Mouse (Mus musculus): ENCODE measurements around the gene Fam118b. TPM values are rescaled to one million over a fixed set of nuclear protein-coding genes. Genes with fewer than 3 reads are reported as not detected.
A peak's percentile ranks its signal among the peaks of the same experiment; 100 is the strongest.

Fam118b gene
- polyA plus RNA-seq, 1 experiment from 2014 or later: 46.6 TPM

DNA sequence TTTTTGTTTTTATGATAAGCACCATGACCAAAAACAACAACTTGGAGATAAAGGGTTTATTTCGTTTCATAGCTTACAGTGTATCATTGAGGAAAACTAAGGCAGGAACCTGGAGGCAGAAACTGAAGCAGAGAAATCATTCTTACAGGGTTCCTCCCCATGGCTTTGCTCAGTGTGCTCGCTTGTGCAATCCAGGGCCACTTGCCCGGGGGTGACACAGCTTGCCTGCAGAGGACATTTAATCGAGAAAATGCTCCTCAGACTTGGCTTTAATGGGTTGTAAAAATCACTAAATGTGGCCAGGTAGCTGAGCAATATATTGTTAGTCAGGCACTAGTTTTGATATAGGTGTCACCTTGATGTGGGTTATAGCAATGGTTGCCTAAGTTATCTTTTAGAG lies 10.8 kb upstream of the Fam118b start:
- no peak overlapping the region for H3K27ac ChIP-seq (ENCODE audit: low read depth, low read length)
- no peak overlapping the region for H3K9ac ChIP-seq (ENCODE audit: low read depth, low read length)
- H3K4me3 ChIP-seq (ENCODE audit: low read length): no peak overlapping the region
- H3K9me3 ChIP-seq (ENCODE audit: control insufficient read depth, low read length): no peaks in the 10 kb centered on the region
- peaks cover 12% of the 10 kb centered on the region; the same call in 1 of the 2 replicates for H3K36me3 ChIP-seq (ENCODE audit: control insufficient read depth, insufficient read depth, low read length)
- 85% methylated on average over 4 of the region's 4 CpGs for WGBS
- H3K4me1 ChIP-seq (ENCODE audit: control insufficient read depth, insufficient read depth, low read depth, low read length): no peaks in the 10 kb centered on the region
- H3K4me2 ChIP-seq (ENCODE audit: low read length): no peak overlapping the region
- H3K27me3 ChIP-seq (replicated peaks; ENCODE audit: control insufficient read depth, insufficient read depth, low read length): no peaks in the 10 kb centered on the region
- no peak for ATAC-seq

DNA sequence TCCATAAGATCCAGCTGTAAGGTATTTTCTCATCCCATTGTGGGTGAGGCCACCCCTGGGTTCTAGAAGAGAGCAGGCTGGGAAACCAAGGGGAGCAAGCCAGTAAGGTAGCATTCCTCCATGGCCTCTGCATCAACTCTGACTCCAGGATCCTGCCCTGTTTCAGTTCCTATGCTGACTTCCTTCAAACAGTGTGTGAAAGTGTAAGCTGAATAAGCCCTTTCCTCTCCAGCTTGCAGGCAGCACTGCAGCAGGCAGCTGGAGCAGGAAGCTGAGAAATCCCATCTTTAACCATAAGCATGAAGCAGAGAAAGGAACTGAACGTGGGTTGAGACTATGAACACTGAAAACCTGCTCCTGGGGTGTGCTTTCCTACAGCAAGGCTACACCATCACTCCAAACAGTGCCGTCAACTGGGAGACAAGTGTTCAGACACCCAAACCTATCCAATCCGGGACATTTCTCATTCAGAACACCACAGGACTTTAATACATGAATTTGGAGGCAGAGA lies 10.3 kb upstream of the Fam118b start:
- no peak for ATAC-seq
- no peak overlapping the region for H3K4me2 ChIP-seq (ENCODE audit: low read length)
- no peaks in the 10 kb centered on the region for H3K9me3 ChIP-seq (ENCODE audit: control insufficient read depth, low read length)
- H3K27me3 ChIP-seq (replicated peaks; ENCODE audit: control insufficient read depth, insufficient read depth, low read length): no peaks in the 10 kb centered on the region
- H3K4me3 ChIP-seq (ENCODE audit: low read length): no peak overlapping the region
- H3K36me3 ChIP-seq (ENCODE audit: control insufficient read depth, insufficient read depth, low read length): peaks cover 17% of the 10 kb centered on the region; the same call in 1 of the 2 replicates
- H3K4me1 ChIP-seq (ENCODE audit: control insufficient read depth, insufficient read depth, low read depth, low read length): no peaks in the 10 kb centered on the region
- WGBS: 78% methylated on average over 3 of the region's 3 CpGs
- H3K9ac ChIP-seq (ENCODE audit: low read depth, low read length): no peak overlapping the region
- no peak overlapping the region for H3K27ac ChIP-seq (ENCODE audit: low read depth, low read length)

DNA sequence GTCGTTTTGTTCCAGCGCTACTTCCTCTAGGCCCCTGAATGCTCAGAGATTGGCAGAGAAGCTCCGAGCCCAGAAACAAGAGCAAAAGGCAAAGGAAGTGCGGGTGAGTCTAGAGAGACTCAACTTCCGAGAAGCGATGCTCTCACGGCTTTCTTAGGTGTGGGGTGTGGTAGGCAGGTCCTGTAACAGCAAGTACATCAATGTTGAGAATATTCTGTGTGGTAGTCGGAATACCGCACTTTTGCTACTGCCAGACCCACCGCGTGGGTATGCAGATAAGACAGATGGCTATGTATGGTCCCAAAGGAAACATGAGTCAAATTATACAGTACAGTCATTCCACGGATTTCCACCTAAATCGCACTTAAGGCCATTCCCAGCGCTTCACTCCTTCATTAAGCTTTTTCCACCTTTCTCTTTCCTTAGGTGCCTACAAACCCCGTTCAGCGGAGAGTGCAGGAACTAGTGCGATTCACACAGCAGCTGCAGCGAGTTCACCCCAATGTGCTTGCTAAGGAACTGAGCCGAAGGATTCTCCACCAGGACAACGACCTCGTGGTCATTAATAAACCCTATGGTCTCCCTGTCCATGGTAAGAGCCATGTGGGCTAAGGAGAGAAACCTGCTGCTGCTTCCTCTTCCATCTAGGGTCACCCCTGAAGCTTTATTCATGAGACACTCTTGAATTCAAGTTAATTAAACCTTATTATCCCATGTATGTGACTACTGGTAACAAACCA lies 541 bp upstream of the Fam118b start:
- 1% methylated on average over 21 of the region's 21 CpGs for WGBS
- H3K27ac ChIP-seq (ENCODE audit: low read depth, low read length): peak overlapping the region; percentile 55; the same call in 1 of the 2 replicates
- H3K4me2 ChIP-seq (ENCODE audit: low read length): peak overlapping the region; percentile 79
- H3K36me3 ChIP-seq (ENCODE audit: control insufficient read depth, insufficient read depth, low read length): peaks cover 5% of the 10 kb centered on the region; the same call in 1 of the 2 replicates
- ATAC-seq: peak; percentile 70
- H3K4me1 ChIP-seq (ENCODE audit: control insufficient read depth, insufficient read depth, low read depth, low read length): peaks cover 14% of the 10 kb centered on the region
- H3K9ac ChIP-seq (ENCODE audit: low read depth, low read length): peak overlapping the region; percentile 83
- peak overlapping the region; percentile 91 for H3K4me3 ChIP-seq (ENCODE audit: low read length)
- H3K9me3 ChIP-seq (ENCODE audit: control insufficient read depth, low read length): no peaks in the 10 kb centered on the region
- no peaks in the 10 kb centered on the region for H3K27me3 ChIP-seq (replicated peaks; ENCODE audit: control insufficient read depth, insufficient read depth, low read length)

DNA sequence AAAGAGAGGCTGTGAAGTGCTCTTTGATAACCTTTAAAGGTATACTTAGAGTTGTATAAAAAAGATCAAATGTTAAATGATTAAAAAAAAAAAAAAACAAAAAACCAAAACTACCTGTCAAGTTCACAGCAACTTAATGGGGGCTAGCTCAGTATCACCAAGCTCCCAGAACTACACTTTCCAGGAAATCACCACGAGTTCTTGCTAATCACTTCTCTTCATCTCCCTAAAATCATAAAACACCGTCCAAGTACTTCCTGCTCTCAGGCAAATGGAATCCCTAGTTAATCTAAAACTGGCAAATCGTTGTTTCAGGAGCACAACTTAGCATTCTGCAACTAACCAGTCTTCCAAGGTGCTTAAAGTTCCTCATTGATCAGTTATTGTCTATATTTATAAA lies 3.1 kb downstream of the Fam118b start:
- no peak overlapping the region for H3K4me2 ChIP-seq (ENCODE audit: low read length)
- H3K4me1 ChIP-seq (ENCODE audit: control insufficient read depth, insufficient read depth, low read depth, low read length): peaks cover 14% of the 10 kb centered on the region
- WGBS: 89% methylated on average over 3 of the region's 3 CpGs

DNA sequence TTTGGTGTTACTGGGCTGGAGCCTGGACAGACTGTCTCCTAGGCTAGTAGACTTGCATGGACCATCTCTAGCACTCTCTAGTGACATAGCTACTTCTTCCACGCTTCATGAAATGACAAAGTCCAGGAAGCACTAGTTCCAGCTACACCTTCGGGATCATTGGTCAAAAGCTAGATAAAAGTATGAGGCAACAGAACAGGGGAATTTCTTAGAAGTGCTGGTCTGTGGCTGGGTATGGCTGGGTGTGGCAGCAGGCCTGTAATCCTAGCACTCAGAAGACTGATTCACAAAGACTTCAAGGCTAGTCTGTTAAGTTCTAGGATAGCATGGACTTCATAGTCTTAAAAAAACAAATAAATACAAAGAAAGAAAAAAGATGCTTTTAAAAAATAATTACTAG lies 4.2 kb downstream of the Fam118b start:
- Histone ChIP-seq H3K9ac (ENCODE audit: low read depth, low read length) (no peak overlapping the region), H3K4me2 (ENCODE audit: low read length) (no peak overlapping the region), H3K9me3 (ENCODE audit: control insufficient read depth, low read length) (no peaks in the 10 kb centered on the region), H3K36me3 (ENCODE audit: control insufficient read depth, insufficient read depth, low read length) (no peaks in the 10 kb centered on the region), H3K4me1 (ENCODE audit: control insufficient read depth, insufficient read depth, low read depth, low read length) (peaks cover 10% of the 10 kb centered on the region), H3K27me3 (replicated peaks; ENCODE audit: control insufficient read depth, insufficient read depth, low read length) (no peaks in the 10 kb centered on the region), H3K27ac (ENCODE audit: low read depth, low read length) (no peak overlapping the region), H3K4me3 (ENCODE audit: low read length) (no peak overlapping the region)
- ATAC-seq: no peak
- 98% methylated on average over 2 of the region's 2 CpGs for WGBS

More for the DNA sequence above, 3.1 kb downstream of the Fam118b start:
- Histone ChIP-seq H3K27ac (ENCODE audit: low read depth, low read length) (no peak overlapping the region), H3K27me3 (replicated peaks; ENCODE audit: control insufficient read depth, insufficient read depth, low read length) (no peaks in the 10 kb centered on the region), H3K9me3 (ENCODE audit: control insufficient read depth, low read length) (no peaks in the 10 kb centered on the region), H3K36me3 (ENCODE audit: control insufficient read depth, insufficient read depth, low read length) (no peaks in the 10 kb centered on the region), H3K4me3 (ENCODE audit: low read length) (no peak overlapping the region), H3K9ac (ENCODE audit: low read depth, low read length) (no peak overlapping the region)
- ATAC-seq: no peak

DNA sequence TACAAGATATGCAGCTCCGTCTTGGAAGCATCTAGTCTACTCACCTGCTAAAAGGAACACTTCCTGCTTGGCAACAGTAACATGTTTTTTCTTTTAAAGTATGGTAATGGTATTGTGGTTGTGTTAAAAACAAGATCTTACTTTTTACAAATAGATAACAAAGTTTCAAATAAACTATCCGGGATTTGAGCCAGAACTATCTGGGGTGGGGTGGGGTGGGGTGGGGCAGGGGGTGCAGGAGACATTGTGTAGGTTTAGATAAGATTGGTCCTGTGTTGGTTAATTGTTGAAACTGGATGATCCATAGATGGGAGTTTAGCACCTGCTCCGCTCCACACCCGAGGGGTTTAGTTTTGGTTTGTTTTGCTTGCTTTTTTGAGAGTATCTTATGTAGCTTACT lies 5.2 kb downstream of the Fam118b start:
- H3K9me3 ChIP-seq (ENCODE audit: control insufficient read depth, low read length): no peaks in the 10 kb centered on the region
- no peak overlapping the region for H3K4me2 ChIP-seq (ENCODE audit: low read length)
- no peak overlapping the region for H3K27ac ChIP-seq (ENCODE audit: low read depth, low read length)
- 92% methylated on average over 4 of the region's 4 CpGs for WGBS
- H3K4me3 ChIP-seq (ENCODE audit: low read length): no peak overlapping the region
- ATAC-seq: no peak
- no peak overlapping the region for H3K9ac ChIP-seq (ENCODE audit: low read depth, low read length)
- 0 out of 2 replicates have a peak, but pooled peaks cover under 1% of the 10 kb centered on the region for H3K36me3 ChIP-seq (ENCODE audit: control insufficient read depth, insufficient read depth, low read length)
- H3K4me1 ChIP-seq (ENCODE audit: control insufficient read depth, insufficient read depth, low read depth, low read length): peaks cover 6% of the 10 kb centered on the region
- H3K27me3 ChIP-seq (replicated peaks; ENCODE audit: control insufficient read depth, insufficient read depth, low read length): no peaks in the 10 kb centered on the region

DNA sequence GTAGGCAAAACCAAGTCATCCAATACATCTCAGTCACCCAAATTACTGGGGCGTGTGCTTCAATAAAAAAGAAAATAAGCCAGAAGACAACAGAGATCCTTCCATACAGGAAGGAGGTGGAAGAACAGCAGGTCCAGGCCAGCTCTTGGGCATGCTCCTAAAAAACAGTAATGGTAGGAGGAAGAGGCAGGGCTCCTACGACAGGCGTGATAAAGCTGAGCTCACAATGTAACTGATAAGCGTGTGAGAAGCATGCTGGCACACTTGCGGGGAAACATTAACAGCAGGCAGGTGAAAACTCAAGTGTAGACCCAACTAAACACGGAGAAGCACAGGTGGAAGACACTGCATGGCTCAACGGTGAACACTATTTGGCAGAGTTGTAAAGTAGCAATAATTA lies 10.2 kb downstream of the Fam118b start:
- H3K4me1 ChIP-seq (ENCODE audit: control insufficient read depth, insufficient read depth, low read depth, low read length): no peaks in the 10 kb centered on the region
- H3K4me2 ChIP-seq (ENCODE audit: low read length): no peak overlapping the region
- H3K27ac ChIP-seq (ENCODE audit: low read depth, low read length): no peak overlapping the region
- no peaks in the 10 kb centered on the region for H3K27me3 ChIP-seq (replicated peaks; ENCODE audit: control insufficient read depth, insufficient read depth, low read length)
- no peaks in the 10 kb centered on the region for H3K9me3 ChIP-seq (ENCODE audit: control insufficient read depth, low read length)
- 93% methylated on average over 7 of the region's 7 CpGs for WGBS
- 0 out of 2 replicates have a peak, but pooled peaks cover 2% of the 10 kb centered on the region for H3K36me3 ChIP-seq (ENCODE audit: control insufficient read depth, insufficient read depth, low read length)
- ATAC-seq: no peak
- no peak overlapping the region for H3K4me3 ChIP-seq (ENCODE audit: low read length)
- H3K9ac ChIP-seq (ENCODE audit: low read depth, low read length): no peak overlapping the region

DNA sequence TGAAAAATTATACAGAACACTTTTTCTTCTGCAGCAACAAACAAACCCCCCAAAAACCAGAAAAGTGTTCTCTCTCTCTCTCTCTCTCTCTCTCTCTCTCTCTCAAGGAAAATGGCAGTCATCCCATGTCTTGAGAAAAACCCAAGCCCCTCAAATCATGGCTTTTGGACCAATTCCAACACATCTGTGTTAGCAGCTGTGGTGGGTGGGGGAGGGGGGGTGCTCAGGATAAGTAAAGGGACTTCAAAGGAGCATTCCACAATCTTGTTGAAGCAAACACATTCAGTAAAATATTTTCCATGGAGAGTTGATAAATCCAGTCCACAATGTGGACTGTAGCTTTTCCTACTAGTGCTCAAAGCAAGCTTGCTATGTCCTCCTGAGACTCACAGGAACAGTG lies 18.1 kb downstream of the Fam118b start:
- no peaks in the 10 kb centered on the region for H3K9me3 ChIP-seq (ENCODE audit: control insufficient read depth, low read length)

DNA sequence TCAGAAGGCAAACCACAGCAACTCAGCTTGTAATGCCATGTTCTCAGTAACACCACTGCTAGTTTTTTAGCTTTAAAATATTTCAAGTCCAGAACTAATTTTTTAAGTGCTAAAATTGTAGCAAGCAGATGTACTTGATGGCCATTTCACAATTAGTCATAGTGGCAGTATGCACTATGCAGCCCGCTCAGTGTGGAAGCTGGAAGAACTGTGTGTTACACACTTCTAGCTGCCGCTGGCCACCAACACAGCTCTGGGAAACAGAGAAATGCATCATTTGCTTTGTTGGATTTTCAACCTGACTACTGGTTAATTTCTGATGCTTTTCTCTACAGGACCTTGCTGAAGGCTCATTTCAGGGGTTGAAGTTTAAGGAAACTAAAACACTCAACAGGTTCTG lies 20.2 kb downstream of the Fam118b start:
- Histone ChIP-seq H3K27ac (ENCODE audit: low read depth, low read length) (no peak overlapping the region), H3K9me3 (ENCODE audit: control insufficient read depth, low read length) (no peaks in the 10 kb centered on the region), H3K4me1 (ENCODE audit: control insufficient read depth, insufficient read depth, low read depth, low read length) (no peaks in the 10 kb centered on the region), H3K9ac (ENCODE audit: low read depth, low read length) (no peak overlapping the region), H3K27me3 (replicated peaks; ENCODE audit: control insufficient read depth, insufficient read depth, low read length) (no peaks in the 10 kb centered on the region), H3K4me2 (ENCODE audit: low read length) (no peak overlapping the region), H3K4me3 (ENCODE audit: low read length) (no peak overlapping the region), H3K36me3 (ENCODE audit: control insufficient read depth, insufficient read depth, low read length) (0 out of 2 replicates have a peak, but pooled peaks cover 2% of the 10 kb centered on the region)
- no peak for ATAC-seq
- 91% methylated on average over 2 of the region's 2 CpGs for WGBS

More for the DNA sequence above, 18.1 kb downstream of the Fam118b start:
- Histone ChIP-seq H3K27me3 (replicated peaks; ENCODE audit: control insufficient read depth, insufficient read depth, low read length) (no peaks in the 10 kb centered on the region), H3K4me3 (ENCODE audit: low read length) (no peak overlapping the region), H3K36me3 (ENCODE audit: control insufficient read depth, insufficient read depth, low read length) (0 out of 2 replicates have a peak, but pooled peaks cover 2% of the 10 kb centered on the region), H3K27ac (ENCODE audit: low read depth, low read length) (no peak overlapping the region), H3K9ac (ENCODE audit: low read depth, low read length) (no peak overlapping the region), H3K4me2 (ENCODE audit: low read length) (no peak overlapping the region), H3K4me1 (ENCODE audit: control insufficient read depth, insufficient read depth, low read depth, low read length) (no peaks in the 10 kb centered on the region)
- no peak for ATAC-seq
